Mouse (Mus musculus) heart, postnatal 0 days (tissue): Measurements from ENCODE around the gene Mum1. TPM values are rescaled to one million over a fixed set of nuclear protein-coding genes. Genes with fewer than 3 reads are reported as not detected.

Source experiments
- ATAC-seq: fragments of 200-750 bp; cut with Nextera tagmentation; 2 replicates; pipeline ENCODE4 v1.8.0; 2017; ENCODE audit warnings: low read depth, moderate number of reproducible peaks, moderate library complexity; ENCODE audit not compliant: insufficient read depth
- DNase-seq: peaks from one replicate; pipeline ENCODE4 v3.0.0-alpha.2; 2016; ENCODE audit warnings: low spot score
- H3K27ac ChIP-seq: fragments of 300-500 bp; sonication (generic); 2 replicates; pipeline ENCODE4 v1.5.1; 2014; ENCODE audit warnings: low read depth, mild to moderate bottlenecking
- H3K27me3 ChIP-seq: fragments of 300-500 bp; sonication (generic); 2 replicates; pipeline ENCODE4 v1.6.1; 2014; ENCODE audit warnings: low read length, mixed read lengths; ENCODE audit not compliant: control insufficient read depth, insufficient read depth
- H3K36me3 ChIP-seq: fragments of 300-500 bp; sonication (generic); replicated peaks from 2 replicates; pipeline ENCODE4 v1.6.1; 2014; ENCODE audit warnings: low read length, mixed read lengths; ENCODE audit not compliant: control insufficient read depth, insufficient read depth
- H3K4me1 ChIP-seq: fragments of 300-500 bp; sonication (generic); 2 replicates; pipeline ENCODE4 v1.6.1; 2014; ENCODE audit warnings: antibody characterized with exemption; ENCODE audit not compliant: control insufficient read depth, insufficient read depth
- H3K4me2 ChIP-seq: fragments of 300-500 bp; sonication (generic); 2 replicates; pipeline ENCODE4 v1.6.1; 2014; ENCODE audit warnings: low read depth, mild to moderate bottlenecking, low read length, moderate library complexity
- H3K4me3 ChIP-seq: fragments of 300-500 bp; sonication (generic); 2 replicates; pipeline ENCODE4 v1.5.1; 2014; ENCODE audit warnings: low read depth, low read length
- H3K9ac ChIP-seq: fragments of 300-500 bp; sonication (generic); replicated peaks from 2 replicates; pipeline ENCODE4 v1.6.1; 2014; ENCODE audit warnings: low read depth, low read length, mixed read lengths
- H3K9me3 ChIP-seq: fragments of 300-500 bp; sonication (generic); replicated peaks from 2 replicates; pipeline ENCODE4 v1.6.1; 2016; ENCODE audit warnings: low read length; ENCODE audit not compliant: control insufficient read depth
- CTCF ChIP-seq: IDR thresholded peaks from 2 replicates; pipeline ENCODE4 v1.5.1; 2016; ENCODE audit warnings: antibody characterized with exemption, control low read depth, low read depth
- EP300 ChIP-seq: IDR thresholded peaks from 2 replicates; pipeline ENCODE4 v1.6.1; 2016; ENCODE audit warnings: antibody characterized with exemption, low read depth
- WGBS: fragments of 180-500 bp; shearing (Covaris S2); extraction: QIAGEN DNeasy Blood & Tissue Kit; methylation state at CpG from one replicate; pipeline ENCODE4 v1.1.7; 2014; 5-methylcytosine and 5-hydroxymethylcytosine counted together
- polyA plus RNA-seq: library from polyadenylated mRNA; unstranded; fragments of >200 nt; fragmentation: Nextera tagmentation; extraction: Ambion mirVana; gene quantifications from 2 replicates; pipeline ENCODE4 v1.2.1, GENCODE M21; 2015
- total RNA-seq: library from RNA; depleted of rRNA; stranded (reverse); fragments of >200 nt; gene quantifications from 2 replicates; pipeline ENCODE4 v1.2.3, GENCODE M21; 2014; ENCODE audit warnings: low replicate concordance; rRNA removed

Mum1 gene
- total RNA-seq (41.4 and 59.7 TPM in 2 replicates), polyA plus RNA-seq (18.4 and 22.9 TPM in 2 replicates)

GRCm38 (mm10) chr10:80226416-80227165, at the start of gene Mum1:
Gene Mum1, plus strand, starts transcription at chr10:80226434.
- H3K27ac ChIP-seq: peak within 1 kb of the TSS; percentile 95
- no peaks in the 10 kb centered on the region for H3K27me3 ChIP-seq
- H3K9me3 ChIP-seq: no peaks in the 10 kb centered on the region
- peak within 1 kb of the TSS; percentile 91 for H3K9ac ChIP-seq
- TF ChIP-seq CTCF (peak; percentile 74), EP300 (no peak; the same call in 1 of the 2 replicates)
- ATAC-seq: peak; percentile 99
- peak within 1 kb of the TSS; percentile 90 for H3K4me3 ChIP-seq
- WGBS: under 1% methylated on average over 51 of the region's 75 CpGs
- peak; percentile 99 for DNase-seq
- H3K36me3 ChIP-seq: peaks cover 28% of the 10 kb centered on the region
- H3K4me1 ChIP-seq: peaks cover 21% of the 10 kb centered on the region
- peak within 1 kb of the TSS; percentile 97 for H3K4me2 ChIP-seq

GRCm38 (mm10) chr10:80177441-80178279, 48.6 kb upstream of the Mum1 start:
- Histone ChIP-seq H3K27me3 (0 out of 2 replicates have a peak, but pooled peaks cover 7% of the 10 kb centered on the region), H3K9ac (no peak overlapping the region), H3K9me3 (no peaks in the 10 kb centered on the region), H3K4me2 (no peak overlapping the region), H3K4me1 (no peaks in the 10 kb centered on the region), H3K4me3 (no peak overlapping the region), H3K27ac (no peak overlapping the region), H3K36me3 (no peaks in the 10 kb centered on the region)
- DNase-seq (no peak), ATAC-seq (no peak)
- no peak for TF ChIP-seq CTCF
- no peak for TF ChIP-seq EP300
- WGBS: 58% methylated on average over 7 of the region's 7 CpGs

DNA sequence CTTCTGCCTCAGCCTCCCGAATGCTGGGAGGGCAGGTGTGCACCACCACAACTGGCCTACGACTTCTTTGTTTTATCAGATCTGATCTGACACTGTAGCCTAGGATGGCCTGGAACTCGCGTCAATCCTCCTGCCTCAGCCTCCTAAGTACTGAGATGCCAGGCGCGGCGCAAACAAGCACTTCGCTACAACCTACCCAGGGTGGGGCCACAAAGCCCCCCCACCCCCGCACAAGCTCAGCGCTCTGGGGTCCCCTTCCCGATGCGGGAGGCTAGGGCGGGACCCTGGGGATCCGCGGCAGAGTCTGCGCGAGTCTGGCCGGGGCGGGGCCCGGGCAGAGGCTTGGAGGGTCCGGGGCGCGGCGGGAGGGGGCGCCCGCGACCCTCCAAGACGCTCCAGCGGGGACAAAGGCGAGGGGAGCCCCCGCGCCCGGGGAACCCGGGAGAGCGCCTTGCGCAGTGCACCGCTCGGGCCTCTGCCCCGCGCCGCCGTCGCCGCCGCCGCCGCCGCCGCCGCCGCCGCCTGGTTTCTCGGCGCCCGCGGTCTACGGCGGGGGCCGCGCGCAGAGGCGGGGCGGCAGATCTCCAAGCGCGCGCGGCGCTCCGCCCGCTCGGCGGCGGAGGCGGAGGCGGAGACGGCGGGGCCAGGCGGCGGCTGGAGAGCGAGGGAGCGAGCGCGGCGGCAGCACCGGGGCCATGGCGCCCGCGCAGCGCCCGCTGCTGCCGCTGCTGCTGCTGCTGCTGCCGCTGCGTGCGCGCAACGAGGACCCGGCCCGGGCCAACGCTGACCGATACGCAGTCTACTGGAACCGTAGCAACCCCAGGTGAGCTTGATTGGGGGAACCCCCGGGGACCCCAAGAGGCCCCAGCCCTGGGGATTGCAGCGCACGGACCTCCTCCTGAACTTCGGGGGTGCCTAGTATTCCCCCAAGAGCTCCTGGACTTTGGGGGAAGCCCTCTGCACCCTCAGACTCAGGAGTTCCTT, 46.9 kb upstream of the Mum1 start, which contains the start of gene Efna2:
Efna2 (plus strand) TSS at position 415 of the 984 bp plus-strand sequence.
- peak within 1 kb of the TSS; percentile 64 for H3K4me3 ChIP-seq
- WGBS: 4% methylated on average over 42 of the region's 106 CpGs
- DNase-seq (peak; percentile 43), ATAC-seq (peak; percentile 33)
- no peaks in the 10 kb centered on the region for H3K4me1 ChIP-seq
- no peaks in the 10 kb centered on the region for H3K9me3 ChIP-seq
- H3K36me3 ChIP-seq: no peaks in the 10 kb centered on the region
- TF ChIP-seq EP300: no peak
- TF ChIP-seq CTCF: no peak
- peak within 1 kb of the TSS; percentile 77 for H3K4me2 ChIP-seq
- 0 out of 2 replicates have a peak, but pooled peaks cover 7% of the 10 kb centered on the region for H3K27me3 ChIP-seq
- no peak within 1 kb of the TSS for H3K27ac ChIP-seq
- H3K9ac ChIP-seq: peak within 1 kb of the TSS; percentile 69

DNA sequence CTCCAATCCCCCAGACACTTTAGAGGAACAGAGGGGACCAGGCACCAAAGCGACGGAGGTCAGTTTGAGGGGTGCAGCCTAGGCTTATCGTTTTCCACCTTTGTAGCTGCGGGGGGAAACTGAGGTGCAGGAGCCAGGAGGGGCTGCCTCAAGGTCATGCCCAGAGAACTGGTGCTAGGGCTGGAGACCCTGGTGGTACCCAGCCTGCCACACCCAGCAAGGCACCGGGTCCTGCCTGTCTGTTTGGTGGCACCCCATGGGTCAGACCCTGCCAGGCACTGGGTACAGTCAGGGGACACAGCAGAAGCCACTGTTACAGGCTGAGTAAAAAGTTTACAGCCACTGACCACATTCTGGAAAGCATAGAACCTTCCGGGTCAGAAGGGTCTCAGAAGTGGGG, 45.9 kb upstream of the Mum1 start:
- DNase-seq (no peak), ATAC-seq (no peak)
- Histone ChIP-seq H3K4me2 (peak overlapping the region; percentile 77; the same call in 1 of the 2 replicates), H3K9ac (no peak overlapping the region), H3K4me3 (no peak overlapping the region), H3K27me3 (0 out of 2 replicates have a peak, but pooled peaks cover 7% of the 10 kb centered on the region), H3K4me1 (no peaks in the 10 kb centered on the region), H3K36me3 (no peaks in the 10 kb centered on the region), H3K9me3 (no peaks in the 10 kb centered on the region), H3K27ac (no peak overlapping the region)
- WGBS: 56% methylated on average over 6 of the region's 6 CpGs
- TF ChIP-seq EP300 (no peak), CTCF (no peak)

GRCm38 (mm10) chr10:80180823-80181222, 45.4 kb upstream of the Mum1 start:
- no peak for TF ChIP-seq EP300
- no peak for TF ChIP-seq CTCF
- DNase-seq (no peak), ATAC-seq (no peak)
- H3K4me3 ChIP-seq: no peak overlapping the region
- no peak overlapping the region for H3K27ac ChIP-seq
- H3K27me3 ChIP-seq: 0 out of 2 replicates have a peak, but pooled peaks cover 7% of the 10 kb centered on the region
- H3K36me3 ChIP-seq: no peaks in the 10 kb centered on the region
- H3K4me1 ChIP-seq: no peaks in the 10 kb centered on the region
- WGBS: 75% methylated on average over 5 of the region's 5 CpGs
- no peaks in the 10 kb centered on the region for H3K9me3 ChIP-seq
- no peak overlapping the region for H3K9ac ChIP-seq
- H3K4me2 ChIP-seq: no peak overlapping the region
